Mouse (Mus musculus): ENCODE results near the gene Atr.

GRCm38 (mm10) chr9:95961058-95961457 is 103.7 kb downstream of the Atr start:
- TF ChIP-seq POLR2A (IDR thresholded peaks at IDR 0.05; ENCODE audit: control insufficient read depth, extremely low read depth, insufficient read depth, low read length, poor library complexity) (no peak), CTCF (IDR thresholded peaks at IDR 0.05; ENCODE audit: borderline replicate concordance, control insufficient read depth, extremely low read depth, insufficient read depth, low read length, poor library complexity) (no peak)
